ENCODE assay signal across 20 mouse cellular contexts in genomic region chr5:49682156-49682555, GRCm38 (mm10).
A peak's percentile ranks its signal among the peaks of the same experiment; 100 is the strongest.
DNase-seq lines count a peak whose midpoint lies in the region; ATAC-seq and TF ChIP-seq lines count a peak whose summit lies in the region.
"Had no signal": no experiment of that assay in that cellular context is flagged by ENCODE, and none has a peak within 500 bp of the region (broad histone marks: within the 10 kb centered on the region; RNA-seq: fewer than 3 reads in every experiment).

No protein-coding gene starts in this region.

- DNase-seq in cerebellum, adult 9-11 months, result no peak
- DNase-seq in layer of hippocampus, adult 2 months (ENCODE audit: low spot score in 2 of 2), result no peak
- DNase-seq in layer of hippocampus, postnatal 14 days (ENCODE audit: low spot score in 2 of 2), result no peak
- peak; percentile 19 for DNase-seq in Muller cell, postnatal 12 days (ENCODE audit: inconsistent ontology term)
- DNase-seq in retina, embryonic 14.5 days (ENCODE audit: low spot score), result peak; percentile 17
- DNase-seq in lung, adult 18-20 months, result no peak
- DNase-seq in heart, postnatal 4 days, result no peak
- DNase-seq: adrenal gland, adult 2 months; adrenal gland, postnatal 10 days; adrenal gland, postnatal 25 days; B cell, adult 2 months; cerebellum, adult 11 months; cerebellum, adult 8-10 months; forebrain, postnatal 0 days had no signal

- H3K27ac ChIP-seq in layer of hippocampus, adult 2 months, result peak overlapping the region; percentile 3; the same call in 1 of the 2 replicates
- H3K27ac ChIP-seq: embryonic facial prominence, embryonic 10.5 days; embryonic facial prominence, embryonic 12.5 days; forebrain, embryonic 13.5 days; forebrain, embryonic 15.5 days had no signal

- no peak overlapping the region for H3K4me3 ChIP-seq in layer of hippocampus, adult 2 months
- H3K4me3 ChIP-seq: embryonic facial prominence, embryonic 10.5 days; embryonic facial prominence, embryonic 12.5 days; forebrain, embryonic 13.5 days; forebrain, embryonic 15.5 days had no signal

- 0 out of 2 replicates have a peak, but pooled peaks have one; percentile 52 for ATAC-seq in cerebellum, adult (ENCODE audit: insufficient number of reproducible peaks, low FRiP score, low TSS enrichment)
- ATAC-seq: CD4-positive, CD25-positive, alpha-beta regulatory T cell, adult 4 months; forebrain, embryonic 13.5 days; forebrain, embryonic 15.5 days; forebrain, postnatal 0 days had no signal

- no peak for TF ChIP-seq CTCF in layer of hippocampus, adult 2 months (conservative IDR thresholded peaks at IDR 0.05)

Comparison
In these comparisons a context has a peak if more than half of its experiments do, and no peak if none do; other contexts are left out.
1. DNase-seq: peak in Muller cell, postnatal 12 days (single experiment) and retina, embryonic 14.5 days (single experiment); none in cerebellum, adult 9-11 months (single experiment), layer of hippocampus, adult 2 months (0 of 2), layer of hippocampus, postnatal 14 days (0 of 2), lung, adult 18-20 months (0 of 2) and heart, postnatal 4 days (single experiment).